Mouse (Mus musculus) embryo, embryonic 9.5 days (tissue): ENCODE measurements around the gene Cep135.
A peak's percentile ranks its signal among the peaks of the same experiment; 100 is the strongest.

ENCODE experiments used
- DNase-seq: peaks from one replicate; pipeline ENCODE4 v3.0.0-alpha.2; 2017; ENCODE audit errors: extremely low spot score

Gene Cep135

GRCm38 (mm10) chr5:76588551-76589283 is at the start of gene Cep135:
Gene Cep135, plus strand, starts transcription at chr5:76588698.
- DNase-seq: peak; percentile 89

GRCm38 (mm10) chr5:76540181-76540580 is 48.3 kb upstream of the Cep135 start:
- DNase-seq: no peak

- DNase-seq: no peak
Observed at GRCm38 (mm10) chr5:76540842-76541241, 47.7 kb upstream of the Cep135 start.

GRCm38 (mm10) chr5:76543200-76543599 is 45.3 kb upstream of the Cep135 start:
- no peak for DNase-seq

- DNase-seq: no peak
Observed at GRCm38 (mm10) chr5:76550426-76550825, 38.1 kb upstream of the Cep135 start.

- DNase-seq: peak; percentile 56
Observed at GRCm38 (mm10) chr5:76565321-76565720, 23.2 kb upstream of the Cep135 start.

- DNase-seq: no peak
Observed at GRCm38 (mm10) chr5:76574251-76574650, 14.2 kb upstream of the Cep135 start.

GRCm38 (mm10) chr5:76577026-76577425 is 11.5 kb upstream of the Cep135 start:
- no peak for DNase-seq

GRCm38 (mm10) chr5:76585378-76585777 is 3.1 kb upstream of the Cep135 start:
- DNase-seq: no peak

GRCm38 (mm10) chr5:76589311-76589710 is 813 bp downstream of the Cep135 start:
- no peak for DNase-seq

- no peak for DNase-seq
Observed at GRCm38 (mm10) chr5:76590009-76590408, 1.5 kb downstream of the Cep135 start.

GRCm38 (mm10) chr5:76591885-76592284 is 3.4 kb downstream of the Cep135 start:
- DNase-seq: no peak

GRCm38 (mm10) chr5:76609702-76610370 is 21.3 kb downstream of the Cep135 start:
- DNase-seq: no peak

- DNase-seq: no peak
Observed at GRCm38 (mm10) chr5:76612867-76613499, 24.5 kb downstream of the Cep135 start.

- no peak for DNase-seq
Observed at GRCm38 (mm10) chr5:76615276-76615675, 26.8 kb downstream of the Cep135 start.

GRCm38 (mm10) chr5:76616196-76616747 is 27.8 kb downstream of the Cep135 start:
- DNase-seq: no peak

- DNase-seq: no peak
Observed at GRCm38 (mm10) chr5:76618750-76619149, 30.3 kb downstream of the Cep135 start.

- no peak for DNase-seq
Observed at GRCm38 (mm10) chr5:76623759-76624158, 35.3 kb downstream of the Cep135 start.

GRCm38 (mm10) chr5:76627770-76628169 is 39.3 kb downstream of the Cep135 start:
- DNase-seq: no peak

GRCm38 (mm10) chr5:76634012-76634411 is 45.5 kb downstream of the Cep135 start:
- no peak for DNase-seq

- DNase-seq: no peak
Observed at GRCm38 (mm10) chr5:76635592-76635991, 47.1 kb downstream of the Cep135 start.

GRCm38 (mm10) chr5:76642076-76642475 is 53.6 kb downstream of the Cep135 start:
- DNase-seq: no peak

- no peak for DNase-seq
Observed at GRCm38 (mm10) chr5:76644234-76644633, 55.7 kb downstream of the Cep135 start.
